Mouse (Mus musculus): ENCODE measurements around the gene Xirp1. TPM values are rescaled to one million over a fixed set of nuclear protein-coding genes. Genes with fewer than 3 reads are reported as not detected.

The Xirp1 gene
- polyA plus RNA-seq, 1 experiment = 3.5 TPM

GRCm38 (mm10) chr9:119978151-119978810, 45.1 kb downstream of the Xirp1 start:
- Histone ChIP-seq H3K79me2 (ENCODE audit: control insufficient read depth, insufficient read depth) (peaks cover 64% of the 10 kb centered on the region), H3K79me3 (ENCODE audit: low read depth) (peaks cover 43% of the 10 kb centered on the region), H3K4me3 (ENCODE audit: insufficient read depth, poor library complexity, severe bottlenecking) (no peak overlapping the region), H3K27me3 (ENCODE audit: control insufficient read depth, insufficient read depth, insufficient read length) (no peaks in the 10 kb centered on the region), H3ac (ENCODE audit: control insufficient read depth, insufficient read length, low read depth) (no peak overlapping the region), H3K36me3 (ENCODE audit: control insufficient read depth, insufficient read depth) (peaks cover 35% of the 10 kb centered on the region)
- no peak for TF ChIP-seq MYOG (IDR thresholded peaks at IDR 0.05; ENCODE audit: control insufficient read depth, extremely low read depth, insufficient read length)
- no peak for TF ChIP-seq CTCF (IDR thresholded peaks at IDR 0.05; ENCODE audit: control insufficient read depth, insufficient read depth, insufficient read length)
- no peak for TF ChIP-seq MYOD1 (IDR thresholded peaks at IDR 0.05; ENCODE audit: control insufficient read depth, insufficient read length, low read depth)
- no peak for TF ChIP-seq CEBPB (IDR thresholded peaks at IDR 0.05; ENCODE audit: low read depth)
- TF ChIP-seq USF1 (IDR thresholded peaks at IDR 0.05; ENCODE audit: low read depth) = no peak
- TF ChIP-seq FOSL1 (IDR thresholded peaks at IDR 0.05; ENCODE audit: insufficient read depth, low read length, poor library complexity, severe bottlenecking) = no peak
- TF ChIP-seq MAX (IDR thresholded peaks at IDR 0.05) = no peak

- no peaks in the 10 kb centered on the region for H3K27me3 ChIP-seq (ENCODE audit: control insufficient read depth, insufficient read depth, insufficient read length)
- H3K4me3 ChIP-seq (ENCODE audit: insufficient read depth, poor library complexity, severe bottlenecking) = no peak overlapping the region
- H3K36me3 ChIP-seq (ENCODE audit: control insufficient read depth, insufficient read depth) = peaks cover 41% of the 10 kb centered on the region
- no peak overlapping the region for H3ac ChIP-seq (ENCODE audit: control insufficient read depth, insufficient read length, low read depth)
- no peak for TF ChIP-seq CEBPB (IDR thresholded peaks at IDR 0.05; ENCODE audit: low read depth)
- no peak for TF ChIP-seq MAX (IDR thresholded peaks at IDR 0.05)
- TF ChIP-seq FOSL1 (IDR thresholded peaks at IDR 0.05; ENCODE audit: insufficient read depth, low read length, poor library complexity, severe bottlenecking) = no peak
- no peak for TF ChIP-seq MYOG (IDR thresholded peaks at IDR 0.05; ENCODE audit: control insufficient read depth, extremely low read depth, insufficient read length)
- TF ChIP-seq CTCF (IDR thresholded peaks at IDR 0.05; ENCODE audit: control insufficient read depth, insufficient read depth, insufficient read length) = no peak
- no peak for TF ChIP-seq USF1 (IDR thresholded peaks at IDR 0.05; ENCODE audit: low read depth)
- TF ChIP-seq MYOD1 (IDR thresholded peaks at IDR 0.05; ENCODE audit: control insufficient read depth, insufficient read length, low read depth) = no peak
- H3K79me2 ChIP-seq (ENCODE audit: control insufficient read depth, insufficient read depth) = peaks cover 61% of the 10 kb centered on the region
- peaks cover 43% of the 10 kb centered on the region for H3K79me3 ChIP-seq (ENCODE audit: low read depth)
These were observed 45.8 kb downstream of the Xirp1 start for GRCm38 (mm10) chr9:119977557-119978060.

GRCm38 (mm10) chr9:119976704-119977556, 46.5 kb downstream of the Xirp1 start:
- Histone ChIP-seq H3ac (ENCODE audit: control insufficient read depth, insufficient read length, low read depth) (no peak overlapping the region), H3K27me3 (ENCODE audit: control insufficient read depth, insufficient read depth, insufficient read length) (no peaks in the 10 kb centered on the region), H3K79me2 (ENCODE audit: control insufficient read depth, insufficient read depth) (peaks cover 54% of the 10 kb centered on the region), H3K79me3 (ENCODE audit: low read depth) (peaks cover 37% of the 10 kb centered on the region), H3K36me3 (ENCODE audit: control insufficient read depth, insufficient read depth) (peaks cover 48% of the 10 kb centered on the region), H3K4me3 (ENCODE audit: insufficient read depth, poor library complexity, severe bottlenecking) (no peak overlapping the region)
- no peak for TF ChIP-seq MYOD1 (IDR thresholded peaks at IDR 0.05; ENCODE audit: control insufficient read depth, insufficient read length, low read depth)
- TF ChIP-seq MAX (IDR thresholded peaks at IDR 0.05) = no peak
- TF ChIP-seq CTCF (IDR thresholded peaks at IDR 0.05; ENCODE audit: control insufficient read depth, insufficient read depth, insufficient read length) = no peak
- no peak for TF ChIP-seq MYOG (IDR thresholded peaks at IDR 0.05; ENCODE audit: control insufficient read depth, extremely low read depth, insufficient read length)
- TF ChIP-seq FOSL1 (IDR thresholded peaks at IDR 0.05; ENCODE audit: insufficient read depth, low read length, poor library complexity, severe bottlenecking) = no peak
- TF ChIP-seq CEBPB (IDR thresholded peaks at IDR 0.05; ENCODE audit: low read depth) = no peak

- Histone ChIP-seq H3K36me3 (ENCODE audit: control insufficient read depth, insufficient read depth) (peaks cover 48% of the 10 kb centered on the region), H3K79me3 (ENCODE audit: low read depth) (peaks cover 29% of the 10 kb centered on the region), H3K79me2 (ENCODE audit: control insufficient read depth, insufficient read depth) (peaks cover 40% of the 10 kb centered on the region), H3ac (ENCODE audit: control insufficient read depth, insufficient read length, low read depth) (no peak overlapping the region), H3K27me3 (ENCODE audit: control insufficient read depth, insufficient read depth, insufficient read length) (no peaks in the 10 kb centered on the region), H3K4me3 (ENCODE audit: insufficient read depth, poor library complexity, severe bottlenecking) (no peak overlapping the region)
- no peak for TF ChIP-seq USF1 (IDR thresholded peaks at IDR 0.05; ENCODE audit: low read depth)
These were observed 48.1 kb downstream of the Xirp1 start for GRCm38 (mm10) chr9:119975286-119975685.

- no peak overlapping the region for H3K4me3 ChIP-seq (ENCODE audit: insufficient read depth, poor library complexity, severe bottlenecking)
- no peak overlapping the region for H3ac ChIP-seq (ENCODE audit: control insufficient read depth, insufficient read length, low read depth)
- peaks cover 23% of the 10 kb centered on the region for H3K79me3 ChIP-seq (ENCODE audit: low read depth)
- no peak for TF ChIP-seq FOSL1 (IDR thresholded peaks at IDR 0.05; ENCODE audit: insufficient read depth, low read length, poor library complexity, severe bottlenecking)
- TF ChIP-seq CEBPB (IDR thresholded peaks at IDR 0.05; ENCODE audit: low read depth) = no peak
- no peak for TF ChIP-seq USF1 (IDR thresholded peaks at IDR 0.05; ENCODE audit: low read depth)
- TF ChIP-seq MYOG (IDR thresholded peaks at IDR 0.05; ENCODE audit: control insufficient read depth, extremely low read depth, insufficient read length) = no peak
- no peak for TF ChIP-seq CTCF (IDR thresholded peaks at IDR 0.05; ENCODE audit: control insufficient read depth, insufficient read depth, insufficient read length)
- no peak for TF ChIP-seq MAX (IDR thresholded peaks at IDR 0.05)
- TF ChIP-seq MYOD1 (IDR thresholded peaks at IDR 0.05; ENCODE audit: control insufficient read depth, insufficient read length, low read depth) = no peak
- H3K27me3 ChIP-seq (ENCODE audit: control insufficient read depth, insufficient read depth, insufficient read length) = no peaks in the 10 kb centered on the region
- peaks cover 33% of the 10 kb centered on the region for H3K79me2 ChIP-seq (ENCODE audit: control insufficient read depth, insufficient read depth)
- H3K36me3 ChIP-seq (ENCODE audit: control insufficient read depth, insufficient read depth) = peaks cover 48% of the 10 kb centered on the region
These were observed 48.8 kb downstream of the Xirp1 start for GRCm38 (mm10) chr9:119974609-119975008.
